In the genomic region with DNA sequence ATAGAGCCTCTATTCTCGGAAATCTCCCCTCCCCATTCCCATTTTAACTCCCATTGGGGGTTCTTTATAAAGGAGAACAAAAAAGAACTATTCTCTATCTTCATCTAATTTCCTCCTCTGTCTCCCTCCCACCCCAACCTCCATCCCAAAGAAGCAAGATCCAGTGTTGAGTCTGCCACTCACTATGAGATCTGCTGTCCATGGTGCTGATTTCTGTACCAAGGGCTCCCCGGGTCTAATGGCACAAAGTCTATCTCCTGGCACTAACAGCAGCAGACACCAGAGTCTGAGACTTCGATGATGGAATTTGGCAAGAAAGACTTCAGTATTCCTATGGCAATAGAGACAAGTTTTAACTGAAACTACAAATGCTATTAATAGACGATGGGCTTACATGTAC, we compare ENCODE assay signal across 10 mouse cellular contexts.
DNase-seq lines count a peak whose midpoint lies in the region; ATAC-seq and TF ChIP-seq lines count a peak whose summit lies in the region.
"Had no signal": no experiment of that assay in that cellular context is flagged by ENCODE, and none has a peak within 500 bp of the region (broad histone marks: within the 10 kb centered on the region; RNA-seq: fewer than 3 reads in every experiment).

No protein-coding gene starts in this region.

- H3K27ac ChIP-seq in thymus, adult 2 months (ENCODE audit: control insufficient read depth, insufficient read depth, low read length): no peak overlapping the region
- no peak overlapping the region for H3K27ac ChIP-seq in heart, postnatal 0 days (ENCODE audit: low read depth)
- H3K27ac ChIP-seq: heart, embryonic 15.5 days; neural tube, embryonic 13.5 days had no signal

- no peak overlapping the region for H3K4me2 ChIP-seq in heart, postnatal 0 days (ENCODE audit: low read depth, low read length)
- H3K4me2 ChIP-seq: heart, embryonic 15.5 days; neural tube, embryonic 13.5 days had no signal

- no peaks in the 10 kb centered on the region for H3K27me3 ChIP-seq in thymus, adult 2 months (ENCODE audit: control insufficient read depth, insufficient read depth, low read length)
- H3K27me3 ChIP-seq in heart, postnatal 0 days (ENCODE audit: control insufficient read depth, insufficient read depth, low read length): no peaks in the 10 kb centered on the region
- H3K27me3 ChIP-seq: heart, embryonic 15.5 days; neural tube, embryonic 13.5 days had no signal

- no peak for TF ChIP-seq EP300 in heart, postnatal 0 days (IDR thresholded peaks at IDR 0.05; ENCODE audit: low read depth)

- no peak overlapping the region for H3K4me3 ChIP-seq in thymus, adult 2 months (ENCODE audit: control insufficient read depth, insufficient read depth, low read length)
- no peak overlapping the region for H3K4me3 ChIP-seq in heart, postnatal 0 days (ENCODE audit: low read depth, low read length)
- H3K4me3 ChIP-seq: heart, embryonic 15.5 days; neural tube, embryonic 13.5 days had no signal

- intact Hi-C loops in gastrocnemius, postnatal 14 days (cut with DNase I; ENCODE audit: low total_unique reads): no loop called here
- intact Hi-C loops in gastrocnemius, postnatal 36 days (cut with DNase I): no loop called here

- no peaks in the 10 kb centered on the region for H3K36me3 ChIP-seq in thymus, adult 2 months (ENCODE audit: control insufficient read depth, insufficient read depth, low read length)
- H3K36me3 ChIP-seq in heart, postnatal 0 days (replicated peaks; ENCODE audit: control insufficient read depth, insufficient read depth, low read length): no peaks in the 10 kb centered on the region
- H3K36me3 ChIP-seq: heart, embryonic 15.5 days; neural tube, embryonic 13.5 days had no signal

- H3K9me3 ChIP-seq in heart, postnatal 0 days (replicated peaks; ENCODE audit: control insufficient read depth, low read length): no peaks in the 10 kb centered on the region
- H3K9me3 ChIP-seq: heart, embryonic 15.5 days; neural tube, embryonic 13.5 days had no signal

- no peaks in the 10 kb centered on the region for H3K4me1 ChIP-seq in thymus, adult 2 months (replicated peaks; ENCODE audit: control insufficient read depth, insufficient read depth, low read length)
- H3K4me1 ChIP-seq in heart, postnatal 0 days (ENCODE audit: control insufficient read depth, insufficient read depth): no peaks in the 10 kb centered on the region
- H3K4me1 ChIP-seq: heart, embryonic 15.5 days; neural tube, embryonic 13.5 days had no signal

- no peak overlapping the region for H3K9ac ChIP-seq in heart, postnatal 0 days (replicated peaks; ENCODE audit: low read depth, low read length)
- H3K9ac ChIP-seq: heart, embryonic 15.5 days; neural tube, embryonic 13.5 days had no signal

- WGBS in thymus, adult 2 months: 72% methylated on average over 4 of the region's 4 CpGs
- WGBS in heart, postnatal 0 days: 45% methylated on average over 4 of the region's 4 CpGs

- DNase-seq in gastrocnemius, postnatal 14 days: peak; percentile 7
- DNase-seq in gastrocnemius, postnatal 36 days: no peak
- peak; percentile 3 for DNase-seq in thymus, postnatal 0 days (ENCODE audit: low spot score)
- DNase-seq in thymus, adult 2 months: no peak
- peak; percentile 51 for DNase-seq in heart, postnatal 0 days (ENCODE audit: low spot score)
- no peak for DNase-seq in frontal cortex, postnatal 10 days (ENCODE audit: low spot score in 2 of 2)
- DNase-seq in frontal cortex, postnatal 25 days (ENCODE audit: low spot score in 2 of 2): no peak

- TF ChIP-seq CTCF in thymus, adult 2 months (IDR thresholded peaks at IDR 0.05; ENCODE audit: borderline replicate concordance, control insufficient read depth, extremely low read depth, insufficient read depth, low read length, poor library complexity): no peak
- no peak for TF ChIP-seq CTCF in heart, postnatal 0 days (IDR thresholded peaks at IDR 0.05; ENCODE audit: low read depth)

- no peak for TF ChIP-seq POLR2A in thymus, adult 2 months (IDR thresholded peaks at IDR 0.05; ENCODE audit: control insufficient read depth, extremely low read depth, insufficient read depth, low read length, poor library complexity)

- ATAC-seq in heart, postnatal 0 days (ENCODE audit: insufficient read depth, low read depth): no peak
- peak; percentile 39; the same call in 1 of the 2 replicates for ATAC-seq in megakaryocyte progenitor cell, adult 5-6 weeks (replicated peaks; ENCODE audit: poor library complexity)

Comparison
In these comparisons a context has a peak if more than half of its experiments do, and no peak if none do; other contexts are left out.
1. DNase-seq: peak in gastrocnemius, postnatal 14 days (single experiment), thymus, postnatal 0 days (single experiment) and heart, postnatal 0 days (single experiment); none in gastrocnemius, postnatal 36 days (0 of 2), thymus, adult 2 months (single experiment), frontal cortex, postnatal 10 days (0 of 2) and frontal cortex, postnatal 25 days (0 of 2).